Mouse (Mus musculus) left cerebral cortex, postnatal 25 days (tissue): ENCODE measurements around the gene Cab39. TPM values are rescaled to one million over a fixed set of nuclear protein-coding genes. Genes with fewer than 3 reads are reported as not detected.

Experiments used
- DNase-seq, 2 experiments: peaks; one replicate each; pipeline ENCODE4 v3.0.0; 2022; ENCODE audit warnings: low spot score in 2 of 2, mixed read lengths in 1 of 2
- intact Hi-C: fragments of 180-260 bp; cut with DNase I; formaldehyde crosslinking; loops from one replicate; pipeline ENCODE4 v1.15.1; 2025
- microRNA-seq, 2 experiments: library from miRNA; unstranded; fragments of <30 nt; microRNA quantifications; one replicate each; pipeline ENCODE4 v1.2.0; 2022
- total RNA-seq, 2 experiments: library from RNA; stranded (reverse); gene quantifications; 2 replicates each; pipeline ENCODE4 v1.2.3; 2021

The Cab39 gene
- total RNA-seq, 2 experiments from 2014 or later, result 151 to 156 TPM

DNA sequence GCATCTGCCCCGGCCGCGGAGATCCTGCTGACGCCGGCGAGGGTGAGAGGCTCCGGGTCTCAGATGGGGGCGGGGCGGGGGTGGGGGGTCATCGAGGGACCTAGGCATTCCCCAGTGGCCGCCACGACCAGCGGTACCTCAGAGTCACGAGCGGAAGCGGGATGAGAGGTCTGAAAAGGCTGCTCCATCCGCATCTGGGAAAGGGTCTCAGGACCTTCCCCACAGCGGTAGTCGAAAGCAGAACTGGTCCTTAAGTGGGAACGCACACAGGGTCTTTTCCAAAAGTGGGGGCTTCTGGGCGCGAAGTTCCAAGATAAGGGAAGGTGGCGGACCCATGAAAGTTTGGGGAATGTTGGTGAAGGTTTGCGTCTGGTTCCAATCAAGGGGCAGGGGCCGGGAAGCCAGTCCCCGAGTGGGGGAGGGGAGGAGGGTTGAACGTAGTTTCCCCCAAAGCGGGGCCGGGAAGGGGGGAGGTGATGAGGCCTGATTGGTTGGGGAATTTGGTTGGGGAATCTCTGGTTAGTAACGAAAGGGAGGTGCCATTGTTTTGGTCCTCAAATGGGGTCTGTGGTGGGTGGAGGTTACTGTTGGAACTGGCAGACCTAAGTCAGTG lies 101.6 kb downstream of the Cab39 start:
- intact Hi-C loops, result loop anchor here (1.0 to 2.0 kb wide), 2 partner anchors 38 to 41 kb away; no protein-coding TSS in a partner anchor
- DNase-seq, result peak; percentile 25 to 50

- intact Hi-C loops, result loop anchor here (1.0 to 2.0 kb wide), 2 partner anchors 37 to 41 kb away; no protein-coding TSS in a partner anchor
- DNase-seq, result peak; percentile 77 to 82
Observed at GRCm38 (mm10) chr1:85895391-85895837, 102.2 kb downstream of the Cab39 start.

GRCm38 (mm10) chr1:85896110-85896509 lies 102.9 kb downstream of the Cab39 start:
- intact Hi-C loops, result loop anchor here (1.0 kb wide), 1 partner anchor 110 kb away; no protein-coding TSS in a partner anchor
- DNase-seq, result no peak

- DNase-seq, result peak in 1 of 2 experiments; percentile 24
- intact Hi-C loops, result loop anchor here (1.0 kb wide), 1 partner anchor 109 kb away; no protein-coding TSS in a partner anchor
Observed at GRCm38 (mm10) chr1:85896781-85897700, 103.8 kb downstream of the Cab39 start.

- peak in 1 of 2 experiments; percentile 65 for DNase-seq
- intact Hi-C loops, result no loop called here
Observed at GRCm38 (mm10) chr1:85897901-85898760, 104.9 kb downstream of the Cab39 start.

DNA sequence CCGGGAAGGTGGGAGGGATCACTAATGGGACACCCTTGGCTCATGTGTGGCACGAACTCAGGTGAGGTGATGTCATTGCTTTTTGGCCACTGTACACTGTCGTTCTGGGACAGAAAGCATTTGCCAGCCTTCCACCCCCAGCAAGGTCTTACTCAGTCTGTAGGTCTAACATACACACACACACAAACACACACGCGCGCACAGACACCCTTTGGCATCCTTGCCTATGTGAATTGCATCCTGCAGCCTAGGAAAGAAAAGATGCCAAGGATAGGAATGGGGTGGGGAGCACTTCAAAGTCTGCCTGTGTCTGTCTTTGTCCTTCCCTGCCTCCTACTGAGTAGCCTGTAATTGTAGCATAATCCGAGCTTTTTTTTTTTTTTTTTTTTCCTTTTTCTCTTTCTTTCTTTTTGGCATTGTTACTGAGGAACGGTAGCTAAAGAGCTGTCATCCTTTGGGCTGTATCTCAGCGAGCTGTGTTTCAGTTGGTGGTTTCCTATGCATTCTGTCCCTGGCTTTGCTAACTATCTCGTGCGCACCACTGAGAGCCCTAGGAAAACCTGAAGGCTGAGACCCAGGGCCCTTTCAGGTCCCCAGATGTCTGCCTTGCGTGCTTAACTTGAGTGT lies 105.6 kb downstream of the Cab39 start:
- DNase-seq, result peak in 1 of 2 experiments; percentile 29
- intact Hi-C loops, result no loop called here

- intact Hi-C loops, result no loop called here
- DNase-seq, result peak; percentile 57 to 76
Observed at GRCm38 (mm10) chr1:85899388-85899761, 106.1 kb downstream of the Cab39 start.

DNA sequence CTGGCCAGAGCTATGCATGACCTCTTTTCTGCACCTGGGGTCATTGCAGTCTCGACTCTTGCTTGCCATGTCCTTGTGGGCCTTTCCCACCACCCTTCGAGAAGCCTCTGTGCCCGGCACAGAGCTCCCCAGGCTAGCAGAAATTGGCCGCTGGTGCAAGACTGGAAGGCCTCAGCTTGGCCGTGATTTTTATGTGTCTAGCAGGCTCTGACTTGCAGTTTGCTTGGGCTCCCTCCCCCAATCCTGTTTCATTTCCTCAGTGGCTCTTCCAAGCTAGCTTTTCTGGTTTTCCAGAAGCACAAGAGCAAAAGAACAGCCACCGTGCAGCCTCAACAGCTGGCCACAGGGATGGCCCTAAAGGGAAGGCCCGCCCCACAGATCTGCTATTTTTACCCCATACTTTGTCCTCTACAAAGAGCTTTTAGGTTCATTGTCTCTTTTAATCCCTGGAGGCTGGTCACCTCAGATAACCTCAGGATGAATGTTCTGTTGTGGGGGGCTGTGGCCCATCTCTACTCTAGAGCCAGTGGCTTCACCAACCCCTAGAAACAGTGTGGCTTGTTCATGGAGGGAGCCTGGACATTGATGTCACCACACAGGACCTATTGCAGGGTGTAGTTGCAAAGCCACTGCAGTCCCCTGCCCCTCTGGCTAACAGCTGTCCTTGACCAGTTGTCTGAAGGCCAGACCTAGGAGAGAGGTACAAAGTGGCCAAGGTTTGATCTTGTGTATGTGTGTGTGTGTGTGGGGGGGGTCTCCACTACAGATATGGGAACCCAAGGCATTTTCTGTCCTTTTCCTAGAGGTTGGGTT lies 107.5 kb downstream of the Cab39 start:
- DNase-seq, result peak; percentile 30 to 38
- intact Hi-C loops, result loop anchor here (1.0 kb wide), 1 partner anchor 28 kb away; the partner anchor contains the start of gene 4933407L21Rik

Small RNA genes within 50 kb of the gene (microRNA-seq; reads per million reads assigned to microRNA genes)
- 0 reads per million in 2 experiments for gene Gm25472
- 0 reads per million in 2 experiments for gene Mir8096

Other genes with a start within 250 kb of the Cab39 start
- not detected for gene G530012D18Rik, start 217.8 kb upstream of the Cab39 start, total RNA-seq
- gene Sp110, start 194.6 kb upstream of the Cab39 start, total RNA-seq, result under 1 TPM; 0.46 to 0.89 TPM
- under 1 TPM; 0.57 to 0.62 TPM for gene Sp140, start 193.1 kb upstream of the Cab39 start, total RNA-seq
- gene Sp100, start 143.5 kb upstream of the Cab39 start, total RNA-seq, result 1 to 10 TPM; 1.4 to 3.3 TPM
- under 1 TPM in 1 of 2 experiments, not detected in 1; 0.25 TPM for gene A630001G21Rik, start 14.8 kb upstream of the Cab39 start, total RNA-seq
- gene Itm2c, start 100.8 kb downstream of the Cab39 start, total RNA-seq, result 100 to 1,000 TPM; 732 to 765 TPM
- 1 to 10 TPM; 5.5 to 7.0 TPM for gene 4933407L21Rik, start 135.0 kb downstream of the Cab39 start, total RNA-seq
- under 1 TPM in 1 of 2 experiments, not detected in 1; 0.09 TPM for gene Gpr55, start 167.6 kb downstream of the Cab39 start, total RNA-seq
- under 1 TPM; 0.41 to 0.57 TPM for gene Spata3, start 223.4 kb downstream of the Cab39 start, total RNA-seq